Mouse (Mus musculus) lung, embryonic 16.5 days (tissue): ENCODE measurements around the gene Vps8. TPM values are rescaled to one million over a fixed set of nuclear protein-coding genes. Genes with fewer than 3 reads are reported as not detected.

Experiments used
- ATAC-seq: fragments of 200-750 bp; cut with Nextera tagmentation; 2 replicates; pipeline ENCODE4 v1.8.0; 2017; ENCODE audit warnings: low read depth, mild to moderate bottlenecking, moderate library complexity
- H3K27ac ChIP-seq: fragments of 300-500 bp; sonication (generic); 2 replicates; pipeline ENCODE4 v1.5.1; 2014; ENCODE audit warnings: mild to moderate bottlenecking, control low read depth, low read length
- H3K27me3 ChIP-seq: fragments of 300-500 bp; sonication (generic); 2 replicates; pipeline ENCODE4 v1.6.1; 2014; ENCODE audit warnings: low read depth, low read length, mixed read lengths; ENCODE audit not compliant: control insufficient read depth, insufficient read depth
- H3K36me3 ChIP-seq: fragments of 300-500 bp; sonication (generic); 2 replicates; pipeline ENCODE4 v1.6.1; 2014; ENCODE audit warnings: low read length; ENCODE audit not compliant: control insufficient read depth, insufficient read depth
- H3K4me1 ChIP-seq: fragments of 300-500 bp; sonication (generic); replicated peaks from 2 replicates; pipeline ENCODE4 v1.6.1; 2014; ENCODE audit warnings: low read length, mixed read lengths; ENCODE audit not compliant: control insufficient read depth, insufficient read depth
- H3K4me2 ChIP-seq: fragments of 300-500 bp; sonication (generic); 2 replicates; pipeline ENCODE4 v1.6.1; 2014; ENCODE audit warnings: low read depth, low read length, control low read depth
- H3K4me3 ChIP-seq: fragments of 300-500 bp; sonication (generic); 2 replicates; pipeline ENCODE4 v1.5.1; 2014; ENCODE audit warnings: mild to moderate bottlenecking, low read length, control low read depth
- H3K9ac ChIP-seq: fragments of 300-500 bp; sonication (generic); 2 replicates; pipeline ENCODE4 v1.6.1; 2014; ENCODE audit warnings: low read length, control low read depth
- H3K9me3 ChIP-seq: fragments of 300-500 bp; sonication (generic); 2 replicates; pipeline ENCODE4 v1.6.1; 2016; ENCODE audit warnings: low read length; ENCODE audit not compliant: control insufficient read depth
- WGBS: fragments of 180-500 bp; shearing (Covaris S2); extraction: QIAGEN DNeasy Blood & Tissue Kit; methylation state at CpG from one replicate; pipeline ENCODE4 v1.1.7; 2014; 5-methylcytosine and 5-hydroxymethylcytosine counted together
- polyA plus RNA-seq: library from polyadenylated mRNA; unstranded; fragments of >200 nt; fragmentation: Nextera tagmentation; extraction: Ambion mirVana; gene quantifications from 2 replicates; pipeline ENCODE4 v1.2.1, GENCODE M21; 2015

Gene Vps8
- polyA plus RNA-seq, 1 experiment from 2014 or later = 16.4 TPM

DNA sequence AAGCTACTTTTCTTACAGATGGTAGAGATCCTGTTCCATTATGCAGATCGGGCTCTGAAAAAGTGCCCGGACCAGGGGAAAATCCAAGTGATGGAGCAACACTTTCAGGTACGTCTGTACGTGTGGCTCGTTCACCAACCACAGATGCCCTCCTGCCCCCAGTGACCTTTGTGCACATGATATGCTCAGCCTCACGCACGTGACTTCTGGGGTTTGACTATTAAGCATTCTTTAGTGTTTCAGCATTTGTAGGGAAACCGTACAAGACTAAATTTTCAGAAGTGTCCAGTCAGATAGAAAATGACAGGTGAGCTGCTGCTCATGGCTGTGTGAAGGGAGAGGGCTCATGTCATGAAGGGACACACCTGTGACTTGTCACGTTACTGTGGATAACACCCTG lies 55.5 kb downstream of the Vps8 start:
- WGBS = 72% methylated on average over 9 of the region's 9 CpGs
- Histone ChIP-seq H3K9me3 (no peaks in the 10 kb centered on the region), H3K9ac (no peak overlapping the region), H3K27ac (no peak overlapping the region), H3K4me2 (no peak overlapping the region), H3K4me1 (no peaks in the 10 kb centered on the region), H3K27me3 (no peaks in the 10 kb centered on the region), H3K4me3 (no peak overlapping the region), H3K36me3 (no peaks in the 10 kb centered on the region; the same call in 1 of the 2 replicates)
- ATAC-seq = no peak

- H3K4me1 ChIP-seq = no peaks in the 10 kb centered on the region
- H3K27me3 ChIP-seq = no peaks in the 10 kb centered on the region
- no peaks in the 10 kb centered on the region for H3K36me3 ChIP-seq
- WGBS = 89% methylated on average over 5 of the region's 5 CpGs
- H3K27ac ChIP-seq = no peak overlapping the region
- no peak overlapping the region for H3K4me3 ChIP-seq
- no peaks in the 10 kb centered on the region for H3K9me3 ChIP-seq
- ATAC-seq = no peak
- no peak overlapping the region for H3K4me2 ChIP-seq
- H3K9ac ChIP-seq = no peak overlapping the region
Measured at GRCm38 (mm10) chr16:21483803-21484202, 60.9 kb downstream of the Vps8 start.

DNA sequence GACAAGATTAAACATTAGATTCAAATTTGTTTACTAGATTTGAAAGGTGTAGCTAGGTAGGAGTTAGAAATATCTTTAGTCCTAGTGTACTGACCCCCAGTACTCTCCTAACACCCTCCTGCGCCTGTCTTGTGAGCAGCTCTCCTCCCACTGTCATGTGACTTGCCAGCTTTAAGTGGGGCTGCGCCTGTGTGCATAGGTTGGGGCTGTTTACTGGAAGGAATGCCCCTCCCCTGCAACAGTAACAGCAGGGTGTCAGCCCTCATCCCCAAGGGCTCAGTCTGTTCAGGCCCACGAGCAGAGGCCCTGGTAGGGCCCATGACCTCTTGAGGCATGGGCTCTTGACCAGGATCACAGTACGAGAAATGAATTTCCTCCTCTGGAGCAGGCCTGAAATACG lies 62.8 kb downstream of the Vps8 start:
- no peak for ATAC-seq
- no peaks in the 10 kb centered on the region for H3K36me3 ChIP-seq
- no peaks in the 10 kb centered on the region for H3K9me3 ChIP-seq
- 57% methylated on average over 5 of the region's 5 CpGs for WGBS
- H3K27me3 ChIP-seq = no peaks in the 10 kb centered on the region
- H3K4me2 ChIP-seq = no peak overlapping the region
- H3K9ac ChIP-seq = no peak overlapping the region
- no peak overlapping the region for H3K27ac ChIP-seq
- no peak overlapping the region for H3K4me3 ChIP-seq
- H3K4me1 ChIP-seq = no peaks in the 10 kb centered on the region

GRCm38 (mm10) chr16:21488413-21488812 lies 65.5 kb downstream of the Vps8 start:
- no peak for ATAC-seq
- Histone ChIP-seq H3K27ac (no peak overlapping the region), H3K9me3 (no peaks in the 10 kb centered on the region), H3K9ac (no peak overlapping the region), H3K4me3 (no peak overlapping the region), H3K27me3 (no peaks in the 10 kb centered on the region), H3K4me1 (no peaks in the 10 kb centered on the region), H3K4me2 (no peak overlapping the region), H3K36me3 (no peaks in the 10 kb centered on the region)
- 49% methylated on average over 4 of the region's 4 CpGs for WGBS

- H3K27ac ChIP-seq = no peak overlapping the region
- H3K4me2 ChIP-seq = no peak overlapping the region
- H3K4me1 ChIP-seq = no peaks in the 10 kb centered on the region
- ATAC-seq = no peak
- H3K9ac ChIP-seq = no peak overlapping the region
- no peaks in the 10 kb centered on the region for H3K27me3 ChIP-seq
- 80% methylated on average over 5 of the region's 5 CpGs for WGBS
- H3K36me3 ChIP-seq = no peaks in the 10 kb centered on the region
- H3K4me3 ChIP-seq = no peak overlapping the region
- H3K9me3 ChIP-seq = no peaks in the 10 kb centered on the region
Measured at GRCm38 (mm10) chr16:21492346-21492745, 69.4 kb downstream of the Vps8 start.

DNA sequence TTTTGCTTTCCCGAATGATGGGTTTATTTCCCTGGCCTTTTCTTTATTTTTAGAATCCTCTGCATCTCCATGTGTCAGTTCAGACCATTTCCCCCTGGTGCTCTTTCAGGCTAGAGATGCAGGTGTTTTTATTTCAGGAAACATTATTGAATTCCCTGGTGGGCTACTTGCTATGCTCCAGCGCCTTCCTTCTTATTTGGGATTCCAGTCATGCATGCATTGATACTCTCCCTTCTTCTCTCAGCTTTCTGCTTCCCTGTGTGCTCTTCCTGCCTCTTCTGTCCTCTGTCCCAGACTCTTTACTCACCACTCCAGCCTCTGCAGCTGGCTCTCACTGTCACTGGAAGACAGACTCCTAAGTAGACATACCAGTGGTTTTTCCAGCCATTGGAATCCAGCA lies 70.0 kb downstream of the Vps8 start:
- H3K27ac ChIP-seq = no peak overlapping the region
- no peaks in the 10 kb centered on the region for H3K4me1 ChIP-seq
- no peak overlapping the region for H3K4me2 ChIP-seq
- H3K36me3 ChIP-seq = no peaks in the 10 kb centered on the region
- no peaks in the 10 kb centered on the region for H3K27me3 ChIP-seq
- H3K9ac ChIP-seq = no peak overlapping the region
- no peaks in the 10 kb centered on the region for H3K9me3 ChIP-seq
- H3K4me3 ChIP-seq = no peak overlapping the region
- ATAC-seq = no peak
- 86% methylated on average over 2 of the region's 2 CpGs for WGBS

DNA sequence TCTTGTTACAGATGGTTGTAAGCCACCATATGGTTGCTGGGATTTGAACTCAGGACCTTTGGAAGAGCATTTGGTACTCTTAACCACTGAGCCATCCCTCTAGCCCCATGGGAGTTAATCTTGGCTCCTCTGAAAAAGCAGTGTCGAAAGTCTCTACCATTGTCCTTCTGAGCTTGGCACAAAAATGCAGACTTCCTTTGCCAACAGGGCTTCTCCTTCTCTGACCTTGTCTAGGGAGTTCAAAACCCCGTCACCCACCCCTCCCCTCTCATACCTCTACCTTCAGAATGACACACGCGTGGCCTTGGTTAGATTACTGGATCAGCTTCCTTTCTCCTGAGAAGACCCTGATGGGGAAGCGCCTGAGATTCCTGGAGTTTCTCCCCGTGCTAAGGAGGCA lies 71.8 kb downstream of the Vps8 start:
- Histone ChIP-seq H3K27ac (no peak overlapping the region), H3K9ac (no peak overlapping the region), H3K9me3 (no peaks in the 10 kb centered on the region), H3K4me3 (no peak overlapping the region), H3K4me2 (no peak overlapping the region), H3K27me3 (no peaks in the 10 kb centered on the region), H3K4me1 (0 out of 2 replicates have a peak, but pooled peaks cover 2% of the 10 kb centered on the region), H3K36me3 (no peaks in the 10 kb centered on the region)
- WGBS = 86% methylated on average over 6 of the region's 6 CpGs
- no peak for ATAC-seq

GRCm38 (mm10) chr16:21496799-21497198 lies 73.9 kb downstream of the Vps8 start:
- Histone ChIP-seq H3K36me3 (no peaks in the 10 kb centered on the region), H3K9ac (no peak overlapping the region), H3K27me3 (no peaks in the 10 kb centered on the region), H3K4me1 (0 out of 2 replicates have a peak, but pooled peaks cover 2% of the 10 kb centered on the region), H3K27ac (no peak overlapping the region), H3K9me3 (no peaks in the 10 kb centered on the region), H3K4me3 (no peak overlapping the region), H3K4me2 (no peak overlapping the region)
- ATAC-seq = no peak
- 76% methylated on average over 9 of the region's 9 CpGs for WGBS

DNA sequence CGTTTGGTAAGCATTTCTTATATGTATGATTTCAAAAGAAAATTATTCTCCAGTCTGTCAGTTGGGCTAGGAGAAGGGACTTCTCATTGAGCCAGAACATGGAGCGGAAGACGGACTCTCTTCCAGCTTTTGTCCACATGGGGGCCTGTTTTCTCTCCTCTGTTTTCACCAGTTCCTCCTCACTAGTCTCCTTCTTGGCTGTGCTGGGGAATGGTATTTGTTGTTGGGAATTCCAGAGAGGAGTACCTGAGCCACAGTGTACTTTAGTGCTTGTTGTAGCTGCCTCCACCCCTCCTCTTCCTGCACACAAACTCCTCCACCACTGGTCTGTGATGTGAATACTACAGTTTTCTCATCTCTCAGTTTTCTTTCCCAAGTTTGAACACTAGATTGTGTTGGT lies 74.7 kb downstream of the Vps8 start:
- 69% methylated on average over 3 of the region's 3 CpGs for WGBS
- H3K9ac ChIP-seq = no peak overlapping the region
- H3K36me3 ChIP-seq = no peaks in the 10 kb centered on the region
- no peak overlapping the region for H3K4me2 ChIP-seq
- no peak for ATAC-seq
- H3K4me3 ChIP-seq = no peak overlapping the region
- H3K4me1 ChIP-seq = 0 out of 2 replicates have a peak, but pooled peaks cover 2% of the 10 kb centered on the region
- H3K27ac ChIP-seq = no peak overlapping the region
- H3K9me3 ChIP-seq = no peaks in the 10 kb centered on the region
- no peaks in the 10 kb centered on the region for H3K27me3 ChIP-seq

GRCm38 (mm10) chr16:21498984-21499383 lies 76.1 kb downstream of the Vps8 start:
- ATAC-seq = 0 out of 2 replicates have a peak, but pooled peaks have one; percentile 45
- Histone ChIP-seq H3K4me2 (no peak overlapping the region), H3K4me1 (0 out of 2 replicates have a peak, but pooled peaks cover 2% of the 10 kb centered on the region), H3K4me3 (no peak overlapping the region), H3K27ac (no peak overlapping the region), H3K9me3 (no peaks in the 10 kb centered on the region), H3K27me3 (no peaks in the 10 kb centered on the region), H3K36me3 (no peaks in the 10 kb centered on the region), H3K9ac (no peak overlapping the region)
- 71% methylated on average over 4 of the region's 4 CpGs for WGBS
